Mouse (Mus musculus): ENCODE data around the gene Dnah1. TPM values are rescaled to one million over a fixed set of nuclear protein-coding genes. Genes with fewer than 3 reads are reported as not detected.
A peak's percentile ranks its signal among the peaks of the same experiment; 100 is the strongest.

The Dnah1 gene
- polyA plus RNA-seq, 1 experiment from 2014 or later: 0.74 TPM

- ATAC-seq (ENCODE audit: low FRiP score, low TSS enrichment): no peak
- TF ChIP-seq CTCF (IDR thresholded peaks at IDR 0.05; ENCODE audit: low read depth): peak; percentile 31; the same call in 1 of the 2 replicates
- TF ChIP-seq EP300 (optimal IDR thresholded peaks at IDR 0.05): no peak
- Histone ChIP-seq H3K9me3 (ENCODE audit: control insufficient read depth, low read length) (no peaks in the 10 kb centered on the region), H3K27ac (replicated peaks) (no peak overlapping the region), H3K4me3 (ENCODE audit: low read depth, low read length) (no peak overlapping the region), H3K36me3 (ENCODE audit: control insufficient read depth, insufficient read depth, low read length) (no peaks in the 10 kb centered on the region), H3K9ac (ENCODE audit: low read length) (no peak overlapping the region), H3K27me3 (ENCODE audit: control insufficient read depth, insufficient read depth, low read length) (no peaks in the 10 kb centered on the region), H3K4me2 (replicated peaks; ENCODE audit: low read depth) (no peak overlapping the region), H3K4me1 (replicated peaks; ENCODE audit: control insufficient read depth, insufficient read depth) (no peaks in the 10 kb centered on the region)
- DNase-seq (ENCODE audit: low spot score): peak; percentile 16
- WGBS: 64% methylated on average over 10 of the region's 10 CpGs
Observed at GRCm38 (mm10) chr14:31324851-31325250, 1.2 kb upstream of the Dnah1 start.

- 68% methylated on average over 4 of the region's 4 CpGs for WGBS
- Histone ChIP-seq H3K4me1 (replicated peaks; ENCODE audit: control insufficient read depth, insufficient read depth) (no peaks in the 10 kb centered on the region), H3K27me3 (ENCODE audit: control insufficient read depth, insufficient read depth, low read length) (no peaks in the 10 kb centered on the region), H3K36me3 (ENCODE audit: control insufficient read depth, insufficient read depth, low read length) (no peaks in the 10 kb centered on the region), H3K4me3 (ENCODE audit: low read depth, low read length) (peak overlapping the region; percentile 35; the same call in 1 of the 2 replicates), H3K9ac (ENCODE audit: low read length) (no peak overlapping the region), H3K27ac (replicated peaks) (no peak overlapping the region), H3K4me2 (replicated peaks; ENCODE audit: low read depth) (no peak overlapping the region), H3K9me3 (ENCODE audit: control insufficient read depth, low read length) (no peaks in the 10 kb centered on the region)
- DNase-seq (ENCODE audit: low spot score): no peak
- ATAC-seq (ENCODE audit: low FRiP score, low TSS enrichment): no peak
- TF ChIP-seq EP300 (optimal IDR thresholded peaks at IDR 0.05) (no peak), CTCF (IDR thresholded peaks at IDR 0.05; ENCODE audit: low read depth) (no peak)
Observed at GRCm38 (mm10) chr14:31323189-31323588, 507 bp downstream of the Dnah1 start.

DNA sequence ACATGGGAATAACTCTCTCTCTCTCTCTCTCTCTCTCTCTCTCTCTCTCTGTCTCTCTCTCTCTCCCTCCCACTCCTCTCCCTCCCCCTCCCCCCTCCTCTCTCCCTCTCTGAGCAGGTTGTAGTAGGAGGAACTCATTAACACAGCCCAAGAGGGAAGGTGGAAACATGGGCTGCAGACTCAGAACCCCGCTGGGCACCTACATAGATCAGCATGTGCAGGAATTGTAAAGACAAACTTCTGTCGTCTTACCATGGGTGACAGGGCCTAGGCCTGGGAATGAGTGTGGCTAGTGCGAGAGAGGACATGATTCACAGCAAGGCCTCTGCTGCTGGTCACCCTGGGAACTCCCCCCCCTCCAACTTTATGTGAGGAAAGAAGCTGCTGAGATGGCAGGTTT, 1.5 kb downstream of the Dnah1 start:
- no peaks in the 10 kb centered on the region for H3K27me3 ChIP-seq (ENCODE audit: control insufficient read depth, insufficient read depth, low read length)
- no peaks in the 10 kb centered on the region for H3K36me3 ChIP-seq (ENCODE audit: control insufficient read depth, insufficient read depth, low read length)
- H3K27ac ChIP-seq (replicated peaks): no peak overlapping the region
- no peaks in the 10 kb centered on the region for H3K4me1 ChIP-seq (replicated peaks; ENCODE audit: control insufficient read depth, insufficient read depth)
- H3K9ac ChIP-seq (ENCODE audit: low read length): no peak overlapping the region
- H3K9me3 ChIP-seq (ENCODE audit: control insufficient read depth, low read length): no peaks in the 10 kb centered on the region
- ATAC-seq (ENCODE audit: low FRiP score, low TSS enrichment) (no peak), DNase-seq (ENCODE audit: low spot score) (no peak)
- TF ChIP-seq EP300 (optimal IDR thresholded peaks at IDR 0.05) (no peak), CTCF (IDR thresholded peaks at IDR 0.05; ENCODE audit: low read depth) (no peak)
- H3K4me3 ChIP-seq (ENCODE audit: low read depth, low read length): no peak overlapping the region
- no peak overlapping the region for H3K4me2 ChIP-seq (replicated peaks; ENCODE audit: low read depth)
- 90% methylated on average over 3 of the region's 3 CpGs for WGBS

GRCm38 (mm10) chr14:31321181-31321580, 2.5 kb downstream of the Dnah1 start:
- H3K27me3 ChIP-seq (ENCODE audit: control insufficient read depth, insufficient read depth, low read length): no peaks in the 10 kb centered on the region
- H3K9me3 ChIP-seq (ENCODE audit: control insufficient read depth, low read length): no peaks in the 10 kb centered on the region
- H3K4me2 ChIP-seq (replicated peaks; ENCODE audit: low read depth): no peak overlapping the region
- DNase-seq (ENCODE audit: low spot score) (no peak), ATAC-seq (ENCODE audit: low FRiP score, low TSS enrichment) (no peak)
- H3K27ac ChIP-seq (replicated peaks): no peak overlapping the region
- no peak overlapping the region for H3K9ac ChIP-seq (ENCODE audit: low read length)
- H3K4me3 ChIP-seq (ENCODE audit: low read depth, low read length): no peak overlapping the region
- TF ChIP-seq CTCF (IDR thresholded peaks at IDR 0.05; ENCODE audit: low read depth): no peak
- no peak for TF ChIP-seq EP300 (optimal IDR thresholded peaks at IDR 0.05)
- 83% methylated on average over 11 of the region's 11 CpGs for WGBS
- H3K36me3 ChIP-seq (ENCODE audit: control insufficient read depth, insufficient read depth, low read length): no peaks in the 10 kb centered on the region
- H3K4me1 ChIP-seq (replicated peaks; ENCODE audit: control insufficient read depth, insufficient read depth): no peaks in the 10 kb centered on the region

DNA sequence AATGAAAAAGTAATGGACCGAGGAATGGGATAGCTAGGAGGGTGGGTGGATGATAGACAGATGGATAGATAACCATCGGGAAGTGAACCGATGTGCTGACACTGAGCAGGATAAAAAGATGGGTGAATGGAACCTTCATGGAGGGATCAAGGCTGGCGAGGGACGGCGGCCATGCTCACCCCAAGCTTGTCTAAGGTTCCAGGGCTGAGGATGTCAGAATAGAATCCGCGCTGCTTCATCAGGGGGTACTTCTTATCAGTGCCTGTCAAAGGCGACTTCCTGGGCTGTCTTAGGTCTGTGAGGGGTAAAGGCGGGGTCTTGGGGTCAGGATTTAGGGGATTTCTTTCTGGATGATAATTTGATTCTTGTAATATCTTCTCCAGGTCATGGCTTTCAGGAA, 4.2 kb downstream of the Dnah1 start:
- H3K9ac ChIP-seq (ENCODE audit: low read length): no peak overlapping the region
- no peaks in the 10 kb centered on the region for H3K4me1 ChIP-seq (replicated peaks; ENCODE audit: control insufficient read depth, insufficient read depth)
- H3K9me3 ChIP-seq (ENCODE audit: control insufficient read depth, low read length): no peaks in the 10 kb centered on the region
- H3K36me3 ChIP-seq (ENCODE audit: control insufficient read depth, insufficient read depth, low read length): no peaks in the 10 kb centered on the region
- no peak for TF ChIP-seq CTCF (IDR thresholded peaks at IDR 0.05; ENCODE audit: low read depth)
- no peak for TF ChIP-seq EP300 (optimal IDR thresholded peaks at IDR 0.05)
- H3K27me3 ChIP-seq (ENCODE audit: control insufficient read depth, insufficient read depth, low read length): no peaks in the 10 kb centered on the region
- no peak overlapping the region for H3K4me2 ChIP-seq (replicated peaks; ENCODE audit: low read depth)
- WGBS: 78% methylated on average over 10 of the region's 10 CpGs
- DNase-seq (ENCODE audit: low spot score) (no peak), ATAC-seq (ENCODE audit: low FRiP score, low TSS enrichment) (no peak)
- H3K27ac ChIP-seq (replicated peaks): no peak overlapping the region
- no peak overlapping the region for H3K4me3 ChIP-seq (ENCODE audit: low read depth, low read length)

DNA sequence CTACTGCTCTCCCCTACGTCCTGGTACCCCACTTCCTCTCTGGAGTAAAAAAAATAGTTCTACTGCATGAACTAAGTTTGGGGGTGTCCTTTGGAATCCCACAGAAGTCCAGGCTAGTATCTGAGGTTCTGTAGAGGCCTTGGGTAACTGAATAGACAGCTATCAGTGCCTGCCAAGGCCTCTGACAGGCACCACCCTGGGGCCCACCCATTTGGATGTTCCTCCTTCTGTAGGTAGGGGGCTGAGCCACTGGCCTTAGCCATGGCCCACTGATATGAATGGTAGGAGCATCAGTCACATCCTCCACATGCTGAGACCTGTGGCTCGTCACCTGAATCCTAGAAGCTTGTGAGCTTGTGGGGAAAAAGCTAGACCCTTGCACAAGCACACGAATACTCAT, 5.9 kb downstream of the Dnah1 start:
- DNase-seq (ENCODE audit: low spot score) (no peak), ATAC-seq (ENCODE audit: low FRiP score, low TSS enrichment) (no peak)
- no peaks in the 10 kb centered on the region for H3K4me1 ChIP-seq (replicated peaks; ENCODE audit: control insufficient read depth, insufficient read depth)
- H3K4me3 ChIP-seq (ENCODE audit: low read depth, low read length): no peak overlapping the region
- no peaks in the 10 kb centered on the region for H3K27me3 ChIP-seq (ENCODE audit: control insufficient read depth, insufficient read depth, low read length)
- TF ChIP-seq EP300 (optimal IDR thresholded peaks at IDR 0.05) (no peak), CTCF (IDR thresholded peaks at IDR 0.05; ENCODE audit: low read depth) (no peak)
- WGBS: 78% methylated on average over 3 of the region's 3 CpGs
- H3K9ac ChIP-seq (ENCODE audit: low read length): no peak overlapping the region
- no peak overlapping the region for H3K4me2 ChIP-seq (replicated peaks; ENCODE audit: low read depth)
- H3K27ac ChIP-seq (replicated peaks): no peak overlapping the region
- no peaks in the 10 kb centered on the region for H3K9me3 ChIP-seq (ENCODE audit: control insufficient read depth, low read length)
- no peaks in the 10 kb centered on the region for H3K36me3 ChIP-seq (ENCODE audit: control insufficient read depth, insufficient read depth, low read length)

Measured in stomach, postnatal 0 days (tissue).